Mouse (Mus musculus): ENCODE measurements around the gene B4galnt1. TPM values are rescaled to one million over a fixed set of nuclear protein-coding genes. Genes with fewer than 3 reads are reported as not detected.

Gene B4galnt1
- total RNA-seq, 2 experiments from 2014 or later, result 12.7 to 16.3 TPM

DNA sequence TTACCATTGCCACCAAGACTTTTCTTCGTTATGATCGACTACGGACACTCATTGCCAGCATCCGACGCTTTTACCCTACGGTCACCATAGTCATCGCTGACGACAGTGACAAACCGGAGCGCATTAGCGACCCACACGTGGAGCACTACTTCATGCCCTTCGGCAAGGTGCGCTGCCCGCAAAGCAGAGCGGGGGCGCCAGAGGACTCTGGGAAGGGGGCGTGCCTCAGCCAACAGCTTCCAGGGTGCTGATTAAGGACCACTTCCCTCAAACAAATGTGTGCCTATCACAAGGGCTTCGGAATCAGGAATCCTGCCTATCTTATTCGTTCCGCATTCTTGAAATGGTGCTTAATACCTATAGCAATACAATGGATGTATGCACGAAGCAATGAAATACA, 5.0 kb downstream of the B4galnt1 start:
- DNase-seq, result no peak

GRCm38 (mm10) chr10:127170837-127171272, 5.8 kb downstream of the B4galnt1 start:
- DNase-seq, result peak; percentile 87

GRCm38 (mm10) chr10:127171631-127172200, 6.7 kb downstream of the B4galnt1 start:
- DNase-seq, result no peak

DNA sequence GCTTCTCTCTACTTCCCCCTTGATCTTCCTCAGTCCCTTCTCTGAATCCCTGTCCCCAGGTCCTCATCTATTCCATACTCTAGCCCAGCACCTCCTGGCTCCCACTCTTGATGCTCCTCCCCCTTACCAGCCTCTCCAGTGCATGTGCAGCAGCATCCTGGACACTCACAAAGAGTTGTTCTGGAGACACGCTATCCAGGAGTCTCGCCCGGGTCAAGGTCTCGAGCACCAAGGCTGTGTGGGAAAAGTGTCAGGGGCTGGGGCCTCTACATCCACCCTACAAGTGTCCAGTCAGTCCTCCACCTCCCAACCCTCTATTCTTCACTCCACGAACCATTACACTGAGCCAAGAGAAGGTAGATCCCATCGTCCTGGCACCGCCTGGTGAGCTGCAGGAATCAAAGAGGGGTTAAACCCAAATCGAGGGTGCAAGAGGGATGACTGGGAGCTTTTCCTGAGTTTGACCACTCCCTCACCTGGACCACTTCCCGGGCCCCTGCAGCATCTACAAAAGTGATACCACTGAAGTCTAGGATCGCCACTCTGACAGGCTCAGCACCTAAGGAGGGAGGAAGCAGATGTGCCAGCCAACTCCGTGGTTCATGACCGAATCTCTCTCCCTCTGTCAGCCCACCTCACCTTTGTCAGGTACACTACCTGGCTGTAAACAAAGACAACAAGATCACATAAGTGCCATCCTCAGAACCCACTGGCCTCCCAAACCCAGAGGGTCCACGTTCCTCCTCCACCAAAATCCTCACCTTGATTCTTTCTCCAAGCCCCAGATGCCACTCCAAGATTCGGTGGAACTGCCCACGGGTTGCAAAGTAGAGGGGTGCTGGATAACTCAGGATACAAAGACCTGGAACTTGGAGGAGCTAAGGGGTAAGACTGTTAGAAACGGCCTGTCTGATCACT, 8.4 kb downstream of the B4galnt1 start:
- DNase-seq, result no peak

DNA sequence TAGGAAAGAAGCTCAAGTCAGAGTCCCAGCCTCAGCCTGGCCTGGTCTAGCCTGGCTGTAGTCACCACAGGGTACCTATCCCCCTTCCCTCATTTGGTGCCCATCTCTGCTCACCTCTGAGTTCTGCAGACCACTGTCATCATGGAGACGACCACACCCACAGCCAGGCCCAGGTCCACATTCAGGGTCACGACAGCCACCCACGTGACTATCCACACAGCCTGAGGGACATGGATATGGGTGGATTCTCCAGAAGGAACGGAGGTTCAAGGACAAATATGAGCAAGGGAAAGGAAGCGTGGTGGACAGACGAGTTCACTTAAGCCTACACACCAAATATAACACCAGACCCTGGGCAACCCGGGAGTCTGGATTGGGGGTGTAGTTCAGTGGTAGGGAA, 9.1 kb downstream of the B4galnt1 start:
- no peak for DNase-seq

DNA sequence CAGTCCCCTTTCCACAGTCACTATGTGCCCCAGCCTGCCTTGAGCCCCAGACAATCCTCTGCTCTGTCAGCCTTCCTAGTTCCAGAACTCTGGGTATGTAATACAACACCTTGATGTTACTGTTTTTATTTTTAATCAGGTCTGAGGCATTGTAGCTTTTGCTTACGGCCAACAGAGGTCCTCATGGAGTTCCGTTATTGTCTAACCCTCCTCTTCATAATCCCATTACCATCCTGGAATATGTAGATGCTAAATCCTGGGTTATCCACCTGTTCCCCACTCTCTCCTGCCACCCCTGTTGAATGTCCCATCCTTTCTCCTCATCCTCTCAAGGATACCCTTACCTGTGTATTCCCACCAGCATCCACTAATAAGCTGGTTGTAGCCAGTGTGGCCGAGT, 11.2 kb downstream of the B4galnt1 start:
- DNase-seq, result no peak

GRCm38 (mm10) chr10:127176756-127177155, 11.7 kb downstream of the B4galnt1 start:
- DNase-seq, result no peak

GRCm38 (mm10) chr10:127177235-127177634, 12.2 kb downstream of the B4galnt1 start:
- no peak for DNase-seq

GRCm38 (mm10) chr10:127177719-127178118, 12.7 kb downstream of the B4galnt1 start:
- peak; percentile 82 for DNase-seq

- DNase-seq, result no peak
Measured at GRCm38 (mm10) chr10:127178286-127179027, 13.4 kb downstream of the B4galnt1 start.

GRCm38 (mm10) chr10:127179871-127180694, 15.1 kb downstream of the B4galnt1 start, which contains the start of gene Slc26a10:
Gene Slc26a10, minus strand, starts transcription at chr10:127180645.
- DNase-seq, result no peak

- no peak for DNase-seq
Measured at GRCm38 (mm10) chr10:127180695-127181047, 15.6 kb downstream of the B4galnt1 start.

DNA sequence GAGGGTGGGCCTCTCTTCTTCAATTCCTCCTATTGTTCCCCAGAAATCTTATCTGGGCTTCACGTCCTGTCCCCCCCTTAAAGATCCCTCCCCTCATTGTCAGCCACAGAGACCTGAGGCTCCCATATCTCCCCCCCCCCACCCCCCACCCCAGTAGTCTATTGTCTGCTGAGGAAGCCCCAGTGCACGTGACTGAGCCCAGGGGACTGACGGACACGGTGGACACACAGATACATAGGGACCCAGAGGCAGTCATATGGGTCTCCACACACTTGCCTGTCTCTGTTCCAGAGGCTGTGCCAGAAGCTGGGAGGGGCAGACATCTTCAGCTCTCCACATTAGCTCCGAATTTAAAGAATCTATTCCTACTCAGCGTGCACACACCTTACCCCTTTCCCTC, 16.5 kb downstream of the B4galnt1 start:
- no peak for DNase-seq

DNA sequence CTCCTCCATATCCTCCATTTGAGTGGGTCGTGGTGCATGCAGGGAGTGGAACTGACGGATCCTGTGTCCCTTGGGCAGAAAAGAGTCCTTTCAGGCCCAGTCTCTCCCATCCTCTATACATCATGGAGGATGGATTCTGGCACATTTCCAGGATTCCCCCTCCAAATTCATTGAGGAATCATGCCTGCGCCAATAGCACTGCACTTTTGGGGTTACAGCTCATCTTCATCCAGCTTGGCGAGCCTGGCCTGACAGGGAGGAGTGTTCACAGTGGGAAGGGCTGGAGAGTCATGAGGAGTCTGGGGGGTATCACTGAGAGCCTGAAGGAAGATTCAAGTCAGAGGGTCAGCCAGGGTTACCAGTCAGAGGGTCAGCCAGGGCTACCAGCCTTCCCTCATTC, 17.6 kb downstream of the B4galnt1 start:
- DNase-seq, result no peak

DNA sequence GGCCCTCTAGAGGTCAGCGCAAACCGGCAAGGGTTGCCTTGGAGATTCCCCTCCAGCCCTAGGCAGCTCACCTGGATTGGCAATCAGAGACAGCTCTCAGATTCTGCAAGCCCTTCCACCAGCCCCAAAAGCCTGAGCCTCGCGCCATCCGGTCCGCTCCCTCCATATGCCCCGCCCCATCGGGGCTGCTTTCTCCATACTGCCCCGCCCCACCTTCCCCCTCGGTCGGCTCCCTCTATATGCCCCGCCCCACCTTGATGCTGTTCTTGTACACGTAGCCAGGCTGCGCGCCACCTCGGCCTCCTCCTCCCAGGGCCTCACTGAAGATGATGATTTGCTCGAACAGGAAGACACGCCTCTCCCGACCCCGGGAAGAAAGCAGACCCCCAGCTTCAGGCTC, 18.7 kb downstream of the B4galnt1 start:
- DNase-seq, result no peak

DNA sequence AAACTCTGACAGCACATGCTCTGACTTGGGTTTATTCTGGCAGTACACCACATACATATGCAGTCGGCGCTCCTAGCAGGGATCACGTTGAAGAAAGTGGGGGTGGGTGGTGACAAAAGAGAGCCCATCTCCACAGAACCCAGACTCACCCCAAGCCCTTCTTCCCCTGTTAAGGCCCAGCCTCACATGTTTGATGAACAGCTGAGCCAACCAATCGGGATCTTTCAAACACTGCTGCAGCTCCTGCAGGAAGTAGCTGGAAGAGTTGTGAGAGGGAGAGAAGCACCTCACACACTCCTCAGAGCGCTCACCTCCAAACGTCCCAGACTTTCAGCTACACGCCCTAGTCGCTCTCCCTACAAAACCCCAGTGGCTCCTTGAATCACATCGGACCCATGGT, 20.1 kb downstream of the B4galnt1 start:
- no peak for DNase-seq

DNA sequence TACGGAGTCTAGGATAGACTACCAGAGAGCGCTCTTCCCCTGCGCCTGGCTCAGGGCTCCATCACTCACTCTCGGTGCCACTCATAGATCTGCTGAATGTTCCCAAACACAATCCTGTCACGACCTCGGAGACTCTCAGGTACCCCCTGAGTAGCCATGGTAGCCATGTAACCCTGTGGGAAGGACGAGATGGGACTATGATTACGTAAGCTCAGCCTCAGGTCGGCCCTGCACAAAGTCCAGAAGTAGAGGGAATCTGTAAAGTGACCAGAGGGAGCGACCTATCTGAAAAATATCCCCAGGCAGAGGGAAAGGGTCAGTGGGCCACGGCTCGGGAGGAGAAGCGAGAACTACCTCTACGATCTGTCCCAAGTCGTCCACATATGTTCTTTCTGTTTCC, 20.5 kb downstream of the B4galnt1 start:
- DNase-seq, result no peak

- no peak for DNase-seq
Measured at GRCm38 (mm10) chr10:127186451-127186850, 21.4 kb downstream of the B4galnt1 start.

DNA sequence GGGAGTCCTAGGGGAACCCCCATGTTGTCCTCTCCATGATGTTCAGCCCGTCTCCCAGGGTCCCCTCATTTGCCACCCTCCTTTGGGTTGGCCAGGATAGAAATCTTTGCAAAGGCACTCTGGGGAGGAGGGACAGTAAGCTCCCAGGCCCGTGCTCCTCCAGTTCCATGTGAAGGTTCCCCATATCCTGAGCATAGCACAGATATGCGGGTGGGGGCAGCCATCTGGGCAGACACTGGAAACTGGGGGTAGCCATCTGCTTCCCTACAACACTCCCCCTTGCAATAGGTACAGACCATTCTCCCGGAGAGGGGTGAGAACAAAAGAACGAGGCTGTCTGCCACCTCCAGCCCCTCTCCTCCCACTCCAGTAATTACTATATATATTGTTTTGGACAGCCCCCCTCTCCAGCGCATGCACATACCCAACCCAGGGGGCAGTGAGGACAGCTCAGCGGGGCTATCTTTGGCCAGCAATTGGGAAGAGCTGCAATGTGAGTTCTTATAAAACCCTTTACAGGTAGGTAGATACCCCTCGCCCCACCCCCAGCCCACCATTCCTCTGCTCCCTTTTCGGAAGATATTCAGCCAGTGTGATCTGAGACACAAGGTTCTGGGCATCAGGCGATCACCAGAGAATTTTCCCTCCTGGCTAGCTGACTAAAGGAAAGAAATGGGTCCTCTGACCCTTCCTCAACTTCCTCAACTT, 22.5 kb downstream of the B4galnt1 start:
- DNase-seq, result no peak

DNA sequence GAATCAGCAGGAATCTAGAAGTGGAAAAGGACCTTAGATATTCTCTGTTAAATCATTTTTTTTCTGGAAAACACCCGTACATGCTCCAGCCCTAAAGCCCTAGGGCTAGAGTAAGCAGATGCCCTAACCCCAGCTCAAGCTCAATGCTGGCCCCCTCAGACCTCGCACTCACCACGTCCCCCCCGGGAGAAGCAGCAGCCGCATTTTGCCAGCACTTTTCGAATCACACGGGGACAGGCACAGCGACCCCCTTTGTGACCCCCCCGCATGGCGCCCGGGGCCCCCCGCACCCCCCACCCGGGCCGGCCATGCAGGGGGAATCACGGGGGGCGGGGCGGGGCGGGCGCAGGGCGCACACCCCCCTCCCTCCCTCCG, 23.0 kb downstream of the B4galnt1 start:
- no peak for DNase-seq

DNA sequence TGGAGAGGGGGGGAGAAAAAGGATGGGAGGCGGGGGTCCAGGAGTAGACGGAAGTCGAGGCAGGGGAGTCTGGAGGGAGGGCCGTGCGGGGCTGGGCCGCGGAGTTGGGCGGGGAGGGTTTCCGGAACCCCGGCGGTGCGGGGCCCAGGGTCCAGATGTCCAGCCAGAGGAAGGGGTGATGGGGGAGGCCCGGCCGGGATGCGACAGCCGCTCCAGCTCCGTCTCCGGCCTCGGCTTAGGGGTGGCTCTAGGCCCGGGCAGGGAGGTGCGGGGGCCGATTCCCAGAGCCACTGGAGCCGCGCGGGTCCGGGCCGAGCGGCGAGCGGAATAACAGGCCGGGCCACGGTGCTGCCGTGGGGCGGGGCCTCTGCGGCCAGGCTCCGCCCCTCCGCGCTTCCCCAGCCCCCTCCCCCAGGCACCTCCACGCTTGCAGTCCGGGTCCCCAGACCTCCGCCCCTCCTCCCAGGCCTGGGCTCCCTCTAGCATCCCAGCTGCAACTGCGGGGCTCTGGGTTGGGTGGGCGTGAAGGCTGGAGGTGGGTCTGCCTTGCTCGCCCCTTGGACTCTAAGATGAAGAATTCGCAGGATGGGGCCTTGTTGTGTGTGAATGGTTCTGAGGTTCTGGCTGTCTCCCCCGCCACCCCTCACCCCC, 23.6 kb downstream of the B4galnt1 start:
- DNase-seq, result peak; percentile 76
